Mouse (Mus musculus) midbrain, postnatal 0 days (tissue): ENCODE measurements around the gene Ascl2. TPM values are rescaled to one million over a fixed set of nuclear protein-coding genes. Genes with fewer than 3 reads are reported as not detected.

Experiments used
- ATAC-seq: fragments of 200-750 bp; cut with Nextera tagmentation; 2 replicates; pipeline ENCODE4 v1.8.0; 2017; ENCODE audit warnings: moderate number of reproducible peaks, mild to moderate bottlenecking, moderate TSS enrichment, moderate library complexity; ENCODE audit not compliant: low FRiP score
- DNase-seq: peaks from one replicate; pipeline ENCODE4 v3.0.0-alpha.2; 2015; ENCODE audit warnings: low spot score
- H3K27ac ChIP-seq: fragments of 300-500 bp; sonication (generic); 2 replicates; pipeline ENCODE4 v1.5.1; 2014; ENCODE audit warnings: low read depth, mild to moderate bottlenecking, low read length, mixed read lengths
- H3K27me3 ChIP-seq: fragments of 300-500 bp; sonication (generic); 2 replicates; pipeline ENCODE4 v1.6.1; 2014; ENCODE audit warnings: low read length, control low read depth, mixed read lengths; ENCODE audit not compliant: insufficient read depth
- H3K36me3 ChIP-seq: fragments of 300-500 bp; sonication (generic); 2 replicates; pipeline ENCODE4 v1.6.1; 2014; ENCODE audit warnings: low read length, control low read depth, mixed read lengths; ENCODE audit not compliant: insufficient read depth
- H3K4me1 ChIP-seq: fragments of 300-500 bp; sonication (generic); 2 replicates; pipeline ENCODE4 v1.6.1; 2014; ENCODE audit warnings: mild to moderate bottlenecking, control low read depth, antibody characterized with exemption, low read length, mixed read lengths; ENCODE audit not compliant: insufficient read depth
- H3K4me2 ChIP-seq: fragments of 300-500 bp; sonication (generic); 2 replicates; pipeline ENCODE4 v1.6.1; 2014; ENCODE audit warnings: low read depth, mild to moderate bottlenecking, low read length, mixed read lengths; ENCODE audit not compliant: poor library complexity, severe bottlenecking
- H3K4me3 ChIP-seq: fragments of 300-500 bp; sonication (generic); 2 replicates; pipeline ENCODE4 v1.5.1; 2014; ENCODE audit warnings: low read depth, mild to moderate bottlenecking, low read length, moderate library complexity
- H3K9ac ChIP-seq: fragments of 300-500 bp; sonication (generic); replicated peaks from 2 replicates; pipeline ENCODE4 v1.6.1; 2014; ENCODE audit warnings: mild to moderate bottlenecking, low read length, moderate library complexity, mixed read lengths; ENCODE audit not compliant: poor library complexity, severe bottlenecking
- H3K9me3 ChIP-seq: fragments of 300-500 bp; sonication (generic); 2 replicates; pipeline ENCODE4 v1.6.1; 2016; ENCODE audit warnings: low read length, control low read depth
- CTCF ChIP-seq: IDR thresholded peaks from 2 replicates; pipeline ENCODE4 v1.5.1; 2016; ENCODE audit warnings: antibody characterized with exemption, mild to moderate bottlenecking
- WGBS: fragments of 180-500 bp; shearing (Covaris S2); extraction: QIAGEN DNeasy Blood & Tissue Kit; methylation state at CpG from one replicate; pipeline ENCODE4 v1.1.7; 2014; 5-methylcytosine and 5-hydroxymethylcytosine counted together
- polyA plus RNA-seq: library from polyadenylated mRNA; unstranded; fragments of >200 nt; fragmentation: Nextera tagmentation; extraction: Ambion mirVana; gene quantifications from 2 replicates; pipeline ENCODE4 v1.2.1, GENCODE M21; 2015
- total RNA-seq: library from RNA; depleted of rRNA; stranded (reverse); fragments of >200 nt; gene quantifications from 2 replicates; pipeline ENCODE4 v1.2.3, GENCODE M21; 2014; rRNA removed

Ascl2 gene
- total RNA-seq (1.1 TPM in 1 of 2 replicates, not detected in the other), polyA plus RNA-seq (0.43 and 0.50 TPM in 2 replicates)

DNA sequence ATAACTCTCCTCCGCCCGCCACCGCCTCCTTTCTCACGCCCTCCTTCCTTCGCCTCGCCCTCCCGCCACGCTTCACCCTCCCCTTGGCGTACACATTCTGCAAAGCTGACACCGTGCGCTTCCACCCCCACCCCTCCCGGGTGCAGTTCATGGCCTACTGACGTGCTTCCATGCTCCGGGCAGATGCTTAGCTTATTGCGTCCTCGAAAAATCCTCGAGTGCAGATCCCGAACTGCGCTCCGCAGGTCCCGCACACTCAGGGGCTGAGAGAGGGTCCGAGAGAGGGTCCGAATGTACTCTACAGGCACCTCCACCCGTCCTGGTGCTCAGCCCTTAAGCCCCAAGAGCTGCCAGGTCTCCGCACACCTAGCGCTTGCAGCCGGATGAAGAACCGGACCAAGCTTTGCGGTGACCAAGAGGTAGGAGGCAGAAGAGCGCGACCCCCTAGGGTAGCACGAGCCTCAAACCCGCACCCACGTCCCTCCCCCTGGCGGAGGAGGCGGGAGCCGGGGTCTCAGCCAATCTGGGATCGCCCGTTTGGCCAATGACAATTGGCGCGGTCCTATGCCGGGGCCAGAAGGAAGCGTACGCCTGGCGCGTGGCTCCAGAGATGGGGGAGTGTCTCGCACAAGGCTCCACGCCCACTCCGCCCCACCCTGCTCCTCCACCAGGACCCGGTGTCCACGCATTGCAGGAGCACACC is at the start of gene Ascl2:
TSS of gene Ascl2 (minus strand) at position 456 of the 703 bp plus-strand sequence.
- ATAC-seq, result peak; percentile 44; the same call in 1 of the 2 replicates
- peaks cover 47% of the 10 kb centered on the region for H3K27me3 ChIP-seq
- no peaks in the 10 kb centered on the region for H3K9me3 ChIP-seq
- DNase-seq, result peak; percentile 55
- H3K4me2 ChIP-seq, result peak within 1 kb of the TSS; percentile 69
- no peaks in the 10 kb centered on the region for H3K4me1 ChIP-seq
- H3K27ac ChIP-seq, result no peak within 1 kb of the TSS
- H3K9ac ChIP-seq, result peak within 1 kb of the TSS; percentile 42; the same call in 1 of the 2 replicates
- peak within 1 kb of the TSS; percentile 33 for H3K4me3 ChIP-seq
- H3K36me3 ChIP-seq, result no peaks in the 10 kb centered on the region
- 1% methylated on average over 51 of the region's 51 CpGs for WGBS
- TF ChIP-seq CTCF, result peak; percentile 42

DNA sequence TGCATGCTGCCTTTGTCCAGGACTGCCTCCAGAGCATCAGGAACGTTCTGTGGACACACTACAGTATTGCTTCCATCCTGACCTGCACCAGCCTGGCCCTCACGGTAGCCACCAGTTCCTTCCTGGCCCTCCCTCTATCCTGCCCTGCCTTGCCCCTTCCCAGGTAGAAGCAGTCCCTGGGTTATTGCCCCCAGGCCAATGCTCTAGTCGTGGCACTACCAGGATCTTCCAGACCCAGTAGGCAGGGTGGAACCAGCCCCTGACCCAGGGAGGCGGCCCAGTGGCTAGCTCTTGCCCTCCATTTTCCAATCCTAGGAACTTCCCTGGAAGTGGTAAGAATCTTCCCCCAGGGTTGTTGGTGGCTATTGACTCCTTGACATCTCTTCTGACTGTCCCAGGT is 48.1 kb upstream of the Ascl2 start:
- WGBS, result 75% methylated on average over 4 of the region's 4 CpGs
- no peaks in the 10 kb centered on the region for H3K36me3 ChIP-seq
- H3K4me1 ChIP-seq, result no peaks in the 10 kb centered on the region; the same call in 1 of the 2 replicates
- H3K27ac ChIP-seq, result no peak overlapping the region
- no peak overlapping the region for H3K4me2 ChIP-seq
- no peak for TF ChIP-seq CTCF
- no peaks in the 10 kb centered on the region for H3K9me3 ChIP-seq
- no peak overlapping the region for H3K9ac ChIP-seq
- no peak overlapping the region for H3K4me3 ChIP-seq
- DNase-seq, result no peak
- no peak for ATAC-seq
- H3K27me3 ChIP-seq, result no peaks in the 10 kb centered on the region

DNA sequence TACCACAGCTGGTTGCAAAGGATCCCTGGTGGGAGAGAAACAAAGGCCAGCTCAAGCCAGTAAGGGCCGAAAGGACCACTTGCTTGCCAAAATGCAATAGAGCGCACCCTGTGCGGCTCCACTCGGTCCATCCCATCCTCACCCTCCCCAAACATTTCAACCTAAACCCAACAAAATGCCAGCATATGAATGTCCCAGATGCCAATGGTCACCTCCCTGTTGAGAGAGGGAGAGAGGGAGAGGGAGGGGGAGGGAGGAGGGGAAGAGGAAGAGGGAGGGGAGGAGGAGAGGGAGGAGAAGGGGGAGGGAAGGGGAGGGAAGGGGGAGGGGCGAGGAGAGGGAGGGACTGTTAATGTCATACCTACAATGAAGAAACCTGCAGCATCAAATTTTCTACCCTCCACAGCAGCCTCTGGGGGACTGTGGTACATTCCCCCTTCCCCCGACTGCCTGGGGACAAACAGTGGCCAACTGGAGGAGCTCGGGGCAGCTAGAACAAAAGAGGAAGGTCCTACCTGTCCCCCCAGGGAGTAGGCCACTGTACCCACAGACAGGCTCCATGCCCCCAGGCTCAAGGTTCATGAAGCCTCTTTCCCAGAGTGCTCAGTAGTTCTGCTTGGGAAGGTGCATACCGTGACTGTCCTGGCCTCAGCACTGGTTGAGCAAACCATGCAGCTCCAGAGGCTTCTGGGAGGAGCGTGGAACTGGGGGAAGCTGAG is 47.5 kb upstream of the Ascl2 start:
- Histone ChIP-seq H3K4me2 (no peak overlapping the region), H3K27me3 (no peaks in the 10 kb centered on the region), H3K4me1 (no peaks in the 10 kb centered on the region; the same call in 1 of the 2 replicates), H3K27ac (no peak overlapping the region), H3K36me3 (no peaks in the 10 kb centered on the region), H3K9me3 (no peaks in the 10 kb centered on the region), H3K4me3 (no peak overlapping the region), H3K9ac (no peak overlapping the region)
- TF ChIP-seq CTCF, result no peak
- no peak for DNase-seq
- WGBS, result 32% methylated on average over 9 of the region's 9 CpGs
- 0 out of 2 replicates have a peak, but pooled peaks have one; percentile 29 for ATAC-seq

DNA sequence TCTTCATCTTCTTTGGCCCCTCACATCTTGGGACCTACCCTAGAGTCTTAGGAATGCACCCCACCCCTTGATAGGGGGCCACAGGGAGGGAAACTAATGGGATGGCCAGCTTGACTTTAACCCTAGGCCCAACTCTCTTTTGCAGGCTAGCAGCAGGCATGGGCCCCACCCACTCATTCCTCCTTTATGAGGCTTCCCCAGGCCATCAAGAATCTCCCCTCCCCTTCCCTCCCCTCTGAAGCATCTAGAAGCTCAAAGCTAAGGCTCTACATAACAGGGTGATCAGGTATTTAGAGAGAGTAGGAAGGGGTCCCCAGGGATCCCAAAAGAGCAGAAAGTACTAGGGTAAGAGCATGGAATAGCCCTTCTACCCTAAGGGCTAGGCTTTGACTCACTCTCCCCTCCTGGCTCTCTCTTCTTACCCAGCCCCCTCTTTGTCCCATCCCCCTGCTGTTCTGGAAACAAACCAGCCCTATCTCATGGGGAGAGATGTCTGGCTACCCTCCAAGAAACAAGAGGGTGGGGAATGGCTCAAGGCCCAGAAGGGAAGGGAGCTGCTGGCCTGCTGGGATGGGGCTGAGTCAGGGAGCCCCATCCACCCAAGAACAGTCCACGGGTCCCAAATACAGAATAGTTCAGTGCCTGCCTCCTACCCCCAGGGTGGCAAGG is 46.8 kb upstream of the Ascl2 start:
- H3K9ac ChIP-seq, result no peak overlapping the region
- no peak for TF ChIP-seq CTCF
- H3K4me3 ChIP-seq, result no peak overlapping the region
- no peaks in the 10 kb centered on the region for H3K27me3 ChIP-seq
- H3K4me2 ChIP-seq, result no peak overlapping the region
- ATAC-seq (peak; percentile 57; the same call in 1 of the 2 replicates), DNase-seq (peak; percentile 57)
- H3K27ac ChIP-seq, result no peak overlapping the region
- H3K4me1 ChIP-seq, result no peaks in the 10 kb centered on the region; the same call in 1 of the 2 replicates
- no peaks in the 10 kb centered on the region for H3K36me3 ChIP-seq
- H3K9me3 ChIP-seq, result no peaks in the 10 kb centered on the region
- WGBS, result 18% methylated on average over 1 of the region's 1 CpGs

DNA sequence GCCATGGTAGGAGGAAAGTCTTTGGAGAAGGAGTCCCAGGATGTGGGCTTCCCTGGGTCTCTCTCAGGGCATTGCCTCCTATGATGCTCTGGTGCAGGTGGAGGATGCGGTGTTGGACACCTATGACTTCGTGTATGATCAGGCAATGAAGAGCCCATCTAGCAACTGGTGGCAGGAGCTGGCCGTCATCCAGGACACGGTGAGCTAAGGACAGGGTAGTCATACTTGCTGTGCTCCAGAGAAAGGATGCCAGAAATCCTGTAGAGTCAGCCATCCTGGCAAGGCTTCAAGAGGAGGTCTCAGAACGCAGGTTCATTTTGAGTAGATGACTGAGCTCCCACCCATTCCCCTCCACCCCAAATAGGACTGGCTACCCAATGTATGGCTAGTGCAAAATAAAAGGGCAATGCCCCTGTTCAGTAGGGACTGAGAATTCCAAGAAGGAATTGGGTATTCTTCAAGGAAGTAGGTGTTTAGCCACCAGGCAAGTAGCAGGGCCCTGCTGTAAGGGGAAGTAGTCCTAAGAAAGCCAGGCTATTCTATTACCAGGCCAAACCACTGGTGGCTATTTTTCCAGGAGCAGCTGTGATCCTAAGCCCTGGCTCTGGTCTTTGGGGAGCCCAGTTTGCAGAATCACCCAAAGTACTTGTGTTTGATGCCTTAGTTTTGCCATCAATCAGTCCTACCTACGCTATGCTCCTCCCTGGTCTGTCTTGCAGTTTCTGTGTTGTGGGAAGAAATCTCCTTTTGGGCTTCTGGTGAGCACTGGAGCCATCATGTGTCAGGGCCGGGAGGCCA is 46.0 kb upstream of the Ascl2 start:
- no peaks in the 10 kb centered on the region for H3K27me3 ChIP-seq
- 82% methylated on average over 7 of the region's 7 CpGs for WGBS
- H3K4me1 ChIP-seq, result no peaks in the 10 kb centered on the region; the same call in 1 of the 2 replicates
- TF ChIP-seq CTCF, result no peak
- H3K36me3 ChIP-seq, result no peaks in the 10 kb centered on the region
- ATAC-seq (no peak), DNase-seq (no peak)
- H3K27ac ChIP-seq, result no peak overlapping the region
- no peak overlapping the region for H3K9ac ChIP-seq
- H3K4me3 ChIP-seq, result no peak overlapping the region
- H3K9me3 ChIP-seq, result no peaks in the 10 kb centered on the region
- no peak overlapping the region for H3K4me2 ChIP-seq
